Mouse (Mus musculus): ENCODE measurements around the gene Sap30.

DNA sequence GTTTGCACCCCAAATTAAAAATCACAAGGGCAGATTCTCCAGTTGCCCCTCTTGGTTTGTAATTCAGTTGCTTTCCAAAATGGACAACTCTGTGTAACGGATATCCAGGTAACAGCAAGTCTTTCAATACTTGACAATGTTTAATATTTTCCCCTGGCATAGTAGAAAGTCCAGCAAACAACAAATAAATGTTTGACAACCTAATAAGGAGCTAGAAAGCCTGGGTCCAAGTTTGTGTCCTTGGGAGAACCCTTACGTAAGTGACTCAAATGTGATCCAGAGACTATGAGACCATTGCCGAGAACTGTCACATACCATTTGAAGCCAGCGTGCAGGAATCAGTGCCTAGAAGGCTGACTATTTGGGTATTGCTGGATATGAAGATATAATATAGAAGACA, 35.8 kb downstream of the Sap30 start:
- TF ChIP-seq CTCF (IDR thresholded peaks at IDR 0.05; ENCODE audit: extremely low read depth, insufficient read length, insufficient replicate concordance, low read depth, low read length) (no peak), POLR2A (IDR thresholded peaks at IDR 0.05; ENCODE audit: low read depth, low read length) (no peak)
